Mouse (Mus musculus): Measurements from ENCODE around the gene Tmem126b. TPM values are rescaled to one million over a fixed set of nuclear protein-coding genes. Genes with fewer than 3 reads are reported as not detected.

Tmem126b gene
- 10 to 100 TPM; 18.6 to 23.7 (median 20.9) TPM for total RNA-seq (2022)

DNA sequence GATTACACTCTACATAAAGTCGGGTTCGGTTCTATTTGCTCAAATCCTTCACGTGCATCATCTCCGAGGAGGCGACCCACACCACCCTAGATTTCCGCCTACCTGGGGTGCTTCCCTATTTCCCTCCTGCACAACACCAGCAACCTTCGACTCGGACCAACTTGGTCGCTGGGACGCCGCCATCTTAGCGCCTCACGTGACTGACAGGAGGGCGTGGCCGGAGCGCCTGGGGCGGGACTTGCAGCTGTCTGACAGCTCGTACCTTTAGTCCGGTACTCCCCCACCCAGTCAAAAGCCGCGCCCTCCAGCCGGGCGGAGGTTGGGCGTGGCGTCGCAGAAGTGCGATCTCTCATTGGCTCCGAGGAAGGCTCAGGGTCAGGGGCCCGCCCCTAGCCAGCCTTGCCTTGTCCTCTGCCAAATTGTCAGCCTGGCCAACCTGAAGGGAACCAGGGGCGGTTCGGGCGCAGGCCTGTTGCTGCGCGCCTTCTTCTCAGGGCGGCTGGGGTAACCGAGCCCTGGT, at the start of gene Tmem126b:
TSS of gene Tmem126b (minus strand) at position 209 of the 520 bp plus-strand sequence.
- DNase-seq (ENCODE audit: low spot score in 2 of 2), result peak; percentile 99

DNA sequence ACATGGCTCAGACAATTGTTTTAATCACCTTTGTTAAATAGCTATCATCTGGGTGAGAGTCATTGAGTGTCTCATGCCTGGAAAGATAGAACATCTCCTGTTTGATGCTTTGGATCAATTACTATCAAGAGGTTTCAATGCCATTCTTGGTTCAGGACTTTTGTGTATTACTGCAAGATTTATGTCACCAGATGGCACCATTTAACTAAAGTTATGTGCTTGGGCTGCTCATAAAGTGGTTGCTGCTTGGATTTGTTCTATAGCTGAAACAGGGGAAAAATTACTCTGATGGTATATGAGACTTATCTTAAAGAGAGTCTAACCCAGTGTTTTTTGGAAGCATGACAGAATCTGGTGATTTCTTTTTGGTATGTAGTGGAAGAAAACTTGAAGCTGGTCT, 36.5 kb upstream of the Tmem126b start:
- no peak for DNase-seq (ENCODE audit: low spot score in 2 of 2)

DNA sequence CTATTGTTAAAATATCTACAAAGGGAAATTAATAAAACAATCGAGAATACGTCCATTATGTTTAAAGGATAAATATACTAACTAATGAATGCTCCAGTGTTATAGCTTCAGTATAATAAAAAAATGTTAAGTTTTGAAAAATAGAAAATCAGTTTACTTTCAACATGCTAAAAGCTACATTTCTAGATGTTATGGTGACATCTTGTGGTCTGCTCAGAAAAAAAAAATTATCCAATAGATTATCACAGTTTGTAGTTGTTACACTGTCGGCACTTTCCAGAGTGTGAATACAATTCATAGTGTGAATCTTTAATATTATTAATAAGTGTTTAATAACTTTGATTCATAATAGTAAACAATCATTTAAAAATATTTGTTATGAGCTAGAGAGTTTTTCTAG, 32.3 kb upstream of the Tmem126b start:
- DNase-seq (ENCODE audit: low spot score in 2 of 2), result no peak

GRCm38 (mm10) chr7:90482607-90483006, 6.8 kb upstream of the Tmem126b start:
- DNase-seq (ENCODE audit: low spot score in 2 of 2), result no peak

- DNase-seq (ENCODE audit: low spot score in 2 of 2), result peak in 1 of 2 experiments; percentile 5
Measured at GRCm38 (mm10) chr7:90476313-90477245, 778 bp upstream of the Tmem126b start, which contains the start of gene Dlg2. Gene Dlg2, plus strand, starts transcription at chr7:90476672.

- DNase-seq (ENCODE audit: low spot score in 2 of 2), result no peak
Measured at GRCm38 (mm10) chr7:90473511-90473910, 2.3 kb downstream of the Tmem126b start.

- no peak for DNase-seq (ENCODE audit: low spot score in 2 of 2)
Measured at GRCm38 (mm10) chr7:90461441-90461840, 14.4 kb downstream of the Tmem126b start.

DNA sequence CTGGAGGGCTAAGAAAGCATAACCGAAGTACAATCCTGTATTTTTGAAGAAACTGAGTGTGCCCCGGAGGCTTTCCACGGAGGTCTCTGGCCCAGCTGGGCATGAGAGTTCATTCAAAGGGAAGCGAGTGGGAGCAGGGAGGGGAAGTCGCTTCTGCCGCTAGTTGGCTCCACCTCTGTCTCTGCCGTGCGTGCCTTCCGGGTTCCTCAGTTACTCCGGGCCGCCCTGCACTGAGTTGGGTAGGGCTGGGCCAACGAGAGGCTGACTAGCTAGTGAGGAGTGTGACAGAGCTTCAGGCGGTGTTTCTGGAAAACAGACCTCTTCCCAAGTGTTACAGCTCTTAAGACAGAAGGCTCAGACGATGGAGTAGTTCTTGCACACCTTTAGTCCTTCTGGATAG, 14.9 kb downstream of the Tmem126b start:
- no peak for DNase-seq (ENCODE audit: low spot score in 2 of 2)

DNA sequence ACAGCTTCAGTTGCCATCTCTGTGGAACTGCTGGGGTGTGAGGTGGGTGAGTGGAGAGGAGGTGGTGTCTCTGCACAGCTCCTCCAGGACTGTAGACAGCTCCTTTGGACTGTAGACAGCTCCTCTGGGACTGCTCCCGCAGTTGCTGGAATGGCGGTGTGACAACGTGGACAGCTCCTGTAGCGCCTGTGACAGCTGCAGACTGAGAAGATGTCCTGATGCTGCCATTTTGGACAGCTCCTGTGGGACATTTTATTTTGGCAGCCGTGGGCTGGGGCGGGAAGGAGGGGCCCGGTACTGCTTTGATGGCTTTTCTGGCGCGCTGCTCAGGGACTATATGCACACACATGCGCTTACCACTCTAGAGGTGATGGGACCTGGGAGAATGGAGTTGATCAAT, 15.5 kb downstream of the Tmem126b start:
- DNase-seq (ENCODE audit: low spot score in 2 of 2), result no peak

- no peak for DNase-seq (ENCODE audit: low spot score in 2 of 2)
Measured at GRCm38 (mm10) chr7:90457517-90457916, 18.3 kb downstream of the Tmem126b start.

DNA sequence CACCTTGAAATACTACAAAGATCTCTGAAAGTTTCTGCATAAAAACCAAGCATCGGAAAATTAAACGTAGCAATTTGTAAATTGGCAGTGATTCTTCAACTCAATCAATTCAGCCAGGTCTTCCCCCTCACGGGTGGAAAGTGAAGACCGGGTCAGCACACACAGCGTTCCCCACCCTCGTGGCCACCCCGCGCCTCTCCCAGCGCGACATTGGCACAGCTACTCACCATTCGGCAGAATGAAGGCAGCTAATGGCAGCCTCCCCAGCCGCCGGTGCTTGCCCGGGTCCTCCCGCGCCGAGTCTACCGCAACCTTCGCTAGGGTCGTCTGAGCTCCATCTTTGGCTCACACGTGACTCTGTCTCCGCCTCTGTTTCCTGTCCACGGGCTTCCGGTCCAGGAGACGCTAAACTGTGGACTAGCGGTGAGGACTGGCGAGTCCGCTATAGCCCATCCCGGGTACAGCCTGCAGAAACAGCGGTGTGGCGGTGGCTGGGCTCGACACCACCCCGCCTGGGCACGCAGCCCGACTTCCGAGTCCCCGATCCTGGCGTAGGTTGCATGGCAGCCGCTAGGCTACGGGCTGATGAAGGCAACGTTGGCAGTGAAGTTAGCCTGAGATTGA, 18.8 kb downstream of the Tmem126b start, which contains the start of gene Tmem126a:
TSS of gene Tmem126a (minus strand) at position 385 of the 624 bp plus-strand sequence.
- DNase-seq (ENCODE audit: low spot score in 2 of 2), result peak; percentile 72 to 80

DNA sequence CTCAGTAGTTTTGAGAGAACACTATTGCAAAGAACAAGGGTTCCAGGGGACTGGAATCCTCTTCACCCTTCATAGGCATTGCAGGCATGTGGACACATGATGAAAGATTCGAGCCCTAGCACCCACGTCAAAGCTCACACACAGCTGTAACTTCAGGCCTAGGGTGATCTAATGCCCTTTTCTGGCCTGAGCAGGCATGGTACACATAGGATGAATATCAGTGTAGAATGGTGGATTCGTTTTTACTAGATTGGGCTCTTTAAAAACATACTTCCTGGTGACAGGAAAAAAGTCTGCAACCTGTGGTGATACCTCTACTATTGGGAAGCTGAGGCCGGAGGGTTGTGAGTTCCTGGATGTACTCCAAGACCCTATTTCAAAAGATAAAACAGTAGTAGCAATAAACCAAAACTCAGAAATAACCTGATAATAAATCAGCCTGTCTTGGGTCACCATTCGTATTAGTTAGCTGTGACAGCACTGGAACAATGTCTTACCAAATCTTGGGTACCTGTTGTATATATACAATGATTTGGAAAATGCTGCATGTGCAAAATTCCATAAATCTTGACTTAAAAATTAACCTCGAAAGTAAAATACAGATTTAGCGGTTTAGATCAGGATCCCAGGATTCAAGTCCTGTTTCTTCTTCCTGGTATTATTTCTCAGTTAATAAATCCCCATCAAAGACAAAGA, 19.5 kb downstream of the Tmem126b start:
- no peak for DNase-seq (ENCODE audit: low spot score in 2 of 2)

DNA sequence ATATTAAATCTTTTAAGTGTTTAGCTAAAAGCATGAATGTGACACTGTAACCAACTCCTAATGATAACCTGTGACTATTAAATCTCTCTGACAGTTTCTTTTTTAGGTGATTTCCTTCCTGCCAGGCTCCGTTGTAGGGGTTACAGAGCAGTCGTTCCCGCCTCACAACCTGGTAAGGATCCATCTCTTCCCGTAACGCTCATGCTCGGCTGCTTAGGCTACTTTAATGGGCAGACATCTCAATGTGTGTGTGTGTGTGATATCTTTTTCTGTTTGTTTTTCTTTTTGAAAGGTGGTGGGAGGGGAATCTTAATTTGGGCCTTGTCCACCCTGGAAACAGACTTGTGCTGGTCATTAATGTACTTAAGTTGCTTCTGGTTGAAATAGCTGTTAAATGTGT, 31.6 kb downstream of the Tmem126b start:
- DNase-seq (ENCODE audit: low spot score in 2 of 2), result no peak

- DNase-seq (ENCODE audit: low spot score in 2 of 2), result peak; percentile 38 to 51
Measured at GRCm38 (mm10) chr7:90443101-90444091, 32.4 kb downstream of the Tmem126b start.

DNA sequence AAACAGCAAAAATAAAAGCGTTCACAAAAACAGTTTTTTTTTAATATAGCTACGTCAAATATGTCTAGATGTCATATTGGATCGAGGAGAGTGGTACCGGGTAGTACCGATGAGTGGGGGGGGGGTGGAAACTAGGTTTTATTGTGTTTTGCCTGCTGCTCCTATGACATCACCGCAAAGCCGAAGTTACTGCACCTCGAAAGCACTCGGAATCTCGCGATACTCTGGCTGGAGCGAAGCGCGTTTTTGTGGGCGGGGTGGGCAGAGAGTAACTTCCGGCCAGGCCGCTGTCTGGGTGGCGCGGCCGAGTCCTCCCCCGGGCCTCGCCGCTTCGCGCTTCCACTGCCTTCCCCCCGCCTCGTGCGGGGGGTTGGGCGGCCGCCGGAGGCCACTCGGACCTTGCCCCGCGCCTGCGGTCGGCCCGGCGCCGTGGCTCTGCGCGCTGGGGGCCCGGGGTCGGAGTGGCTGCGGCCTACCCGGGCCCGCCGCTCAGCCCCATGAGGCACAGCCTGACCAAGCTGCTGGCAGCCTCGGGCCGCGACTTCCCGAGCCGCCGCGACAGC, 33.2 kb downstream of the Tmem126b start, which contains the start of gene Crebzf:
TSS of gene Crebzf (plus strand) at position 212 of the 563 bp plus-strand sequence.
- peak; percentile 91 to 94 for DNase-seq (ENCODE audit: low spot score in 2 of 2)

DNA sequence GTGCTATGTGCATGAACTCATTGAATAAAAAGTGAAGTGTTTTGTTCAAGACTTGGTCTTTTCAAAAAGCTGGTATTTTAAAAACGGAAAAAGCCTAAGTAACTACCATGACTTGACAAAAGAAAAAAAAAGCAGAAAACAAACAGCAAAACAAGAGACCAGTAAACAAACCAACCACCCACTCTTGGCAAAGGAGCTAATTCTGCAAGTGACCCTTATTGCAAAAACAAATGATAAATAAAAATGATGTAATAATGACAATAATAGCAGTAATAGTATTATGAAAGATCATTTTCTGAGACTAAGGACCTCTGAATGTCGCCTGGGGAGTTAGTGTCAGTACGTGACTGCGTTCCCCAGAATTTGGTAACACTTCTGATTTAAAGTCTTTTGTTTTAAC, 33.7 kb downstream of the Tmem126b start:
- no peak for DNase-seq (ENCODE audit: low spot score in 2 of 2)

DNA sequence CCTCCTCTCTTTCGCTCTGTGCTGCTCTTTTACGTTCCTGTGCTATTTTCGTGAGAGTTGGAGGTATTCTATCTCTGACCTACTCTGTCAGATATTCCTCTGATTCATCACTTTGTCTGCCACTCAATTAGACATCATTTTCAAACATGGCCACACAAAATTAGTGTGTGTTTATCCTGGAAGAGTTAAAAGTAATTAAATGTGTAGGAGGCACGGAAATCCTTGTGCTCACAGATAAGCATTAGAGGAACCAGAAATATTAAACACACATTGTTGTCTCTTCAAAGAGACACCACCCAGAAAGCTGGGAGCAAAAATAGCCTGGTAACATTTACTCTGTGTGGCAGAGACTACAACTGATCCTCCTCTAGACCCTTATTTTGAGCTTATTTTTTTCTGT, 35.8 kb downstream of the Tmem126b start:
- no peak for DNase-seq (ENCODE audit: low spot score in 2 of 2)

DNA sequence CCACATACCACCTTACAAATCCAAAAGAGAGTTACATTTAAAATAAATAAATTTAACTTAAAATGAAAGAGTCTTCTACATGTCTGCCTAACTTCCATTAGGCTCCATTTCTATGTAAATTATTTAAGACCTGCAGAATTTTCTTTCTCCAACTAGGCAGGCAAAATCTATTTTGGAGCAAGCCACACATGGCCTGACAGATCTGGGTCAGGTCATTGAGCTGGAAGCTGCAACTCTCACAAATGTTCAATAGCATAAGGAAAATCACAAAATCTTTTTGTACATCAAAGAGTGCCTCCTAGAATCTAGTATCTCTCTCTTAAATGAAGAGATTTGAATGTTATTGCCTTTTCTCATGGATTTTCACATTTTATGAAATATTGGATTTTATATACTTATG, 43.6 kb downstream of the Tmem126b start:
- no peak for DNase-seq (ENCODE audit: low spot score in 2 of 2)

GRCm38 (mm10) chr7:90427006-90427405, 48.8 kb downstream of the Tmem126b start:
- DNase-seq (ENCODE audit: low spot score in 2 of 2), result no peak
